Mouse (Mus musculus) left cerebral cortex, adult 2 months (tissue): Measurements from ENCODE around the gene Gm14781. TPM values are rescaled to one million over a fixed set of nuclear protein-coding genes. Genes with fewer than 3 reads are reported as not detected.
"Not testable (repeated sequence)": the region's sequence is repeated elsewhere in the genome, so short reads cannot be mapped to it uniquely, and the experiment has no call there.

Source experiments
- DNase-seq, 2 experiments: peaks; one replicate each; pipeline ENCODE4 v3.0.0; 2021 to 2022; ENCODE audit warnings: low spot score in 2 of 2, mixed read lengths in 1 of 2; ENCODE audit errors: extremely low spot score in 1 of 2
- H3K27ac ChIP-seq: fragments of 200-600 bp; 2 replicates; pipeline ENCODE4 v1.8.1; 2022
- H3K4me3 ChIP-seq: fragments of 200-600 bp; 2 replicates; pipeline ENCODE4 v1.8.1; 2022
- intact Hi-C: fragments of 180-260 bp; cut with DNase I; formaldehyde crosslinking; loops from one replicate; pipeline ENCODE4 v1.15.1; 2025
- long read RNA-seq, 2 experiments: library from polyadenylated mRNA; stranded (forward); transcript quantifications; one replicate each; pipeline ENCODE4 v2.0.0; 2021; ENCODE audit warnings: borderline mapping rate in 2 of 2
- total RNA-seq, 2 experiments: library from RNA; stranded (reverse); gene quantifications; 2 replicates each; pipeline ENCODE4 v1.2.3; 2021

Gene Gm14781
- not detected for total RNA-seq
- long read RNA-seq, experiment 1, result 0 reads
- long read RNA-seq, experiment 2, result 0 reads

GRCm38 (mm10) chrX:91631894-91632293, at the start of gene Gm14781:
TSS of gene Gm14781 (plus strand) at chrX:91632194.
- H3K27ac ChIP-seq, DNase-seq, intact Hi-C loops, H3K4me3 ChIP-seq: not testable (repeated sequence)

- H3K27ac ChIP-seq, intact Hi-C loops, DNase-seq, H3K4me3 ChIP-seq: not testable (repeated sequence)
Observed at GRCm38 (mm10) chrX:91654964-91655575, 23.1 kb downstream of the Gm14781 start.

Other genes starting within 250 kb of the Gm14781 start
- not detected for gene Gm5072, start 239.7 kb upstream of the Gm14781 start, total RNA-seq
- not detected for gene Gm8914, start 152.1 kb upstream of the Gm14781 start, total RNA-seq
- gene 1700084M14Rik, start 56.3 kb upstream of the Gm14781 start, total RNA-seq, result not detected
- gene Mageb5, start 150.8 kb downstream of the Gm14781 start, total RNA-seq, result not detected